Mouse (Mus musculus) gastrocnemius, postnatal 4 days (tissue): Measurements from ENCODE around the gene Sult6b2. TPM values are rescaled to one million over a fixed set of nuclear protein-coding genes. Genes with fewer than 3 reads are reported as not detected.
A peak's percentile ranks its signal among the peaks of the same experiment; 100 is the strongest.

Experiments
- DNase-seq, 2 experiments: peaks; one replicate each; pipeline ENCODE4 v3.0.0; 2021 to 2022; ENCODE audit warnings: low spot score in 2 of 2, mixed read lengths in 2 of 2
- long read RNA-seq, 2 experiments: library from polyadenylated mRNA; stranded (forward); transcript quantifications; one replicate each; pipeline ENCODE4 v2.0.0; 2021
- total RNA-seq, 2 experiments: library from RNA; stranded (reverse); gene quantifications; 2 replicates each; pipeline ENCODE4 v1.2.3; 2021

Gene Sult6b2
- total RNA-seq: not detected
- long read RNA-seq, experiment 1, partial matches to known transcripts: 0 of 1 reads
- long read RNA-seq, experiment 1, other reads (novel, unspliced or antisense): 1 of 1 reads
- long read RNA-seq, experiment 2: 0 reads

- no peak for DNase-seq
Measured at GRCm38 (mm10) chr6:142804402-142804801, at the start of gene Sult6b2. Gene Sult6b2 (minus strand): TSS chr6:142804502.

DNA sequence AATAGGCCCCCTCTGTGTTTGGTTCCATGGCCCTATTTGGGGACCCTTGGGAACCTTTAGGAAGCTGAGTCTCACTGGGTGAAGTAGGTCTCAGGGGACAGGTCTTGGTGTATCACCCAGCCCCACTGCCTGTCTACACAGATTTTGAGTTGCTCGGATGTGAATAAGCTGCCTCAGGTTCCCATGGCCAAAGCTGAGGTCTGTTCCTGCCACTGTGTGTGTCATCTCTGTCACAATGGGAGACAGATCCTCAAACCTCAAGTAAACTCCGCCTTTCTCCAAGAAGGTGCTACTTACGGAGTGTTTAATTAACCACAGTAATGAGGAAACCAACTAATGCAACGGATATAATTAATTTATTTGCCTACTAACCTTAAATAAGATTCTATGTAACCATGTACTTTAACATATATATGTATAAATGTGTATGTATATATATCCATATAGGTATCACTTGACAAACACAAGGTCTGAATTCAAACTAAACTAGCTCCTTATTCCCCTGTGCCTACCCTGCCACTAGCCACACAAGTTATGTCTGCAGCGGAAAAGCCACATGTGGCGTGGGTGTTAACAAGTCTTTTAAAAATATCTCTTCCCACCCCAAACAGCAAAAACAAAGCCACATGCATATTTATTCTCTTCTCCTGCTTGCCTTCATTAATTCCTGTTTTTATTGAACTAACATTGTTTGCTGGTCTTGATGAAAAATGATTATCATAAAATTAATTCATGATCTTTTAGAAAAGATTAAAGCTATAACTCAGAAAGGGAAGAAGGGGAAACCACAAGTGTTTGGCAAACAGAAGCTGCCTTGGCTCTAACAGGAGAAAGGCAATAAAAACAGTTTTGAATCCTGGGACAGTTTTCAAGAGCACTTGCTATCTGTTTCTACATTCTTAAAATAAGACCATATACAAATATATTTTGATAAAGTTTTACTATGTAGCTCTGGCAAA lies 48.4 kb upstream of the Sult6b2 start:
- no peak for DNase-seq

DNA sequence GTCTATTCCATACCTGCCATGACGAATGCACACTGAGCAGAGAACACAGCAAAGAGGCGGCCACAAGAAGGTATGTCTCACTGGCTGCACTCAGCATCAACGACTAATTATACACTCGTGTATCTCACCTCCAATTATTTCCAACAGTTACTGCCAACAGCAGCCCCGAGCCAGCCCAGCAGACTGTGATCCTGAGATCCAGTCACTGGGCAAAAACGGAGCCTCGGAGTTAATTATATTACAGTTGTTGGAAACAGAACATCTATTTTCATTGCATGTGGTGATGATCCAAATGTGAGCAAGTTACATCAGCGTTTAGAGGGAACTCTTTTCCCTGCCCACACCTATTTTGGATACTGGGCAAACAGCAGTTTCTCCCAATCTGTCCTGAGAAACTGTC lies 46.1 kb upstream of the Sult6b2 start:
- DNase-seq: no peak

- no peak for DNase-seq
Measured at GRCm38 (mm10) chr6:142849326-142849725, 45.0 kb upstream of the Sult6b2 start.

- no peak for DNase-seq
Measured at GRCm38 (mm10) chr6:142847914-142848674, 43.8 kb upstream of the Sult6b2 start.

DNA sequence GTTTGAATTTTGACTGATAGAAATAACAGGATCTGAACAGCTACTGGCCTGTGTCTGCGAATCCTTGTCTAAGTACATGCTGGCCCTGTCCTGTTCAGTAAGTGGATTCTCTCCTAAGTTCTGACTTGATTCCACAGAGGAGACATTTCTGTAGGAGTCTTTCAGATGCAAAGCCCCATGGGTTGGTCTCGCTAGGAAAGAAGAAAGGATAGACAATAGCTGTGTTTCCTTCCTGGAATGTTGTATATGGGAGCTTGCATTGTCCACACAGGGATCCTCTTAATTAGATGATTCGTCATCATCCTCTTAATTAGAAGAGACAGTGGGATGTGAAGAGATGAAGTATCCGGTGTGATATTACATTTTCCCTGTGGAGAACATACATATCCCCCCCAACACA lies 42.6 kb upstream of the Sult6b2 start:
- no peak for DNase-seq

GRCm38 (mm10) chr6:142845066-142845465 lies 40.8 kb upstream of the Sult6b2 start:
- no peak for DNase-seq

GRCm38 (mm10) chr6:142844061-142844460 lies 39.8 kb upstream of the Sult6b2 start:
- no peak for DNase-seq

DNA sequence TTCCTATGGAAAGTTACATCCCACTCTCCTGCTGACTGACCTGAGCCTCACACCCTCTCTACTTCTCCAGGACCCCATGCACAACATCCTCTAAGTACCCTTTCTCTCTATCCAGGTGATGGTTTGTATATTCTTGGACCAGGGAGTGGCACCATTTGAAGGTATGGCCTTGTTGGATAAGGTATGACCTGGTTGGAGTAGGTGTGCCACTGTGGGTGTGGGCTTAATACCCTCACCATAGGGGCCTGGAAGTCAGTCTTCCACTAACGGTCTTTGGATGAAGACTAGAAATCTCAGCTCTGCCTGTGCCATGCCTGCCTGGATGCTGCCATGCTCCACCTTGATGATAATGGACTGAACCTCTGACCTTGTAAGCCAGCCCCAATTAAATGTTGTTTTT lies 34.2 kb upstream of the Sult6b2 start:
- no peak for DNase-seq

- DNase-seq: no peak
Measured at GRCm38 (mm10) chr6:142837326-142837725, 33.0 kb upstream of the Sult6b2 start.

GRCm38 (mm10) chr6:142835726-142836125 lies 31.4 kb upstream of the Sult6b2 start:
- no peak for DNase-seq

DNA sequence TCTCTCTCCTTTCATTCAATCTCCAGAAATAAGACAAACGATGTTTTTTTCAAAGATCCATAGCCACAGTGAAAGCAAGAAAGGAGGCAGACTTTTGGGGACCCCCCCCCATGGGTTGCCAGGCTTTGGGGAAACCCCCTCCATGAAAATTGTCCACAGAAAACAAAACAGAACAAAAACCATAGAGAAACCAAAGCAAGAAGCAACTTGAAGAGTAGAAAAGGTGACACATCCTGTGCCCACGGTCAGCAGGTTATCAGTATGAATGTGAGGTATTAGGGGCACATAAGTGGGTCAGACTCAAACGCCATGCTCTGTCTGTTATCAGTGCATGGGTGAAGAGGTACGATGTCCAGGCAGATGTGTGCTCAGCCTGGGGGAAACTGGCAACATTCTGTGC lies 30.6 kb upstream of the Sult6b2 start:
- no peak for DNase-seq

DNA sequence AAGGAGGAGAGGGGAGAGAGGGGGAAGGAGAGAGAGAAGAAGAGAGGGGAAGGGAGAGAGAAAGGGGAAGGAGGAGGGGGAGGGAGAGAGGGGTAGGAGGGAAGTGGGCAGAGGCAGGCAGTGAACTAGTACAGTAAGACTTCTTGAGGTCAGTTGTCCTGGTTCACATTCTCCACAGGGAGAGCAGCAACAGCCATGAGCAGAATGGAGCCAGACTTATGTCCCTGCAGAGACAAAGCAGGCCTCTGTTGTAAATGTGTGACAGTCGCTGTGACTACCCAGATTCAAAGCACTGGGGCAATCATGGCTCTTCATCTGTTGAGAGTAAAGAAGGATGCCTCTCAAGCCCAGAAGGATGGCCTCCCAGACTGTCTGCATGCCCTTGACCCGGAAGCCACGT lies 27.4 kb upstream of the Sult6b2 start:
- no peak for DNase-seq

DNA sequence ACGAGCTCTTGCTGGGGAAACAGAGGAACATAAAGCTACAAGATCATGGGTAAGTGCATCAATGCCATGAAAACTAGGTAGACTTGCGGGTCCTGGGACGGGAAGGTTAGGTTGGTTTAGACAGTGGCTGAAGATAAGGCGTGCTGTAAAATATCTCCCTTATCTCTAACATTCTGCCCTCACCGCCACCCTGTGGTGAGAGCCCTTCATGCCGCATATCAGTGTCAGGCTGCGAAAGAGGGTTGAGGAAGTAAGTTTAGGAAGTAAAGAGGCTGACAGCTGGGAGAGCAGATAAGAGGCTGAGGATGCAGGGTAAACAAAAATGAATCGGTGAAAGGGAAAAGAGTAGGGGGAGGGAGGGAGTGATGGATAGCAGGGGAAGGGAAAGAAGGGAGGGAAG lies 26.9 kb upstream of the Sult6b2 start:
- DNase-seq: no peak

DNA sequence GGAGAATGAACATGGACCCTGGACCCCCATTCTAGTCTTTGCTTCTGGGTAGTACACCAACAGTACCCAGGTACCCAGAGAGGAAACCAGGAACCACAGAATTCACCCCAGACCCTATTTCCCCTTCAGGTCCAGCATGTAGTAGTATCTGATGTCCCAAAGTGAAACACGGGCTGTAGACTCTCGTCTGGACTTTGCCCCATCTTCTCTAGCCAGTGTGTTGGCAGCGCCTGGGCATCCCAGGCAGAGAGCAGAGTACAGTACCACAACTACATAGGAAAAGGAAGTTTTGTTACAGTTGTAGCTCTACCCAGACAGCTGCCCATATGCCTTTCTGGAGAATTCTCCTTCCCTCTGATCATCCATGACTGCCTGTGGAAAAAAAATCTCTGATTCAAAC lies 25.9 kb upstream of the Sult6b2 start:
- no peak for DNase-seq

- no peak for DNase-seq
Measured at GRCm38 (mm10) chr6:142825449-142825848, 21.1 kb upstream of the Sult6b2 start.

DNA sequence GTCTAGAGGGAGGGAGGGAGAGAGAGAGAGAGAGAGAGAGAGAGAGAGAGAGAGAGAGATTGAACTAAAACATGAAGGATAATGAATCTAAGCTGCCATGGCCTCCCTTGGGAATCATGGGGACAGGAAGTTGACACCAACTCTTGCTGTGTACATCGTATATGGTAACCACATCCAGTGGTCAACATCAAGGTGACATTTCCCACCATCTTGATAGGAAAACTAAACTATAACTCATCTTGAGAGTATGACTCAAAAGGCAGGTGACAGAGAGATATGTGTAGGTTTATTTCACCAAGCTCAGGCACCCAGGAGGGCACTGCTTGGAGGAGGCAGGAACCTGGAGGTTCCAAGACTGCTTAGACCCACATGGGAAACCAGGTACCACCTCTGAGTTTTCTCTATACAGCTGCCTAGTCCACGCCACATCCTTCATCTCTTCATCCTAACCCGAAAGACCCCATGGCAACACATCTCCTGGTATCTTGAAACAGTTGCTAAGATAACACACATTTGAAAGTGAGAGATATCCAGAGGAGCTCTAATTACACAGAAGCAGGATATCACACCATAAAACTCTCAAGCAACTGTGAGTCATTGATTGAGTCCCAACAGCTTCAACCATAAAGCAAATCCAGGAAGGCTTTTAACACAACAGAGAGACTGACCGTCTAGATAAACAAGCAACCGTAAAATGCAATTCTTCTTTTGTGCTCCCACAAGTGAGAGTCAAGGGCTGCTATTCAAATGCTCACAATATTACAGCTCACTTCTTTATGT lies 18.9 kb upstream of the Sult6b2 start:
- DNase-seq: no peak

DNA sequence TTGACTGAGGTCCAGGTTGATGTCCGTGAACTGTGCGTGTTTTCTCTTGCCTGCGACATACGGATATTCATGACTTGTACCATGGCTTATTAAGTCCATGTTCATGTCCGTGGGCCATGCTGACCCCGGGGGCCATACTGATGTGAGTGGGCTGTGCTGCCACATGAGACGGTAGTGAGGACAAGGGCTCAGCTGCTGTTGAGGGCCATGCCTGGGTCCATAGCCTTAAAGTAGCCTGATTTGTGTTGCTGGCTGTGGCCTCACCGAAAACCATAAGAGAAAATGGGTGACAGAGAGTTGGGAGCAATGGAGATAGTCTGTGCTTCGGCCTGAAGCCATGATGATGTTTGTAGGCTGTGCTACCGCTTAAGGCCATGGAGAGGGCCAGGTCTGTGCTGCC lies 14.0 kb upstream of the Sult6b2 start:
- no peak for DNase-seq

GRCm38 (mm10) chr6:142815513-142815912 lies 11.2 kb upstream of the Sult6b2 start:
- DNase-seq: no peak

DNA sequence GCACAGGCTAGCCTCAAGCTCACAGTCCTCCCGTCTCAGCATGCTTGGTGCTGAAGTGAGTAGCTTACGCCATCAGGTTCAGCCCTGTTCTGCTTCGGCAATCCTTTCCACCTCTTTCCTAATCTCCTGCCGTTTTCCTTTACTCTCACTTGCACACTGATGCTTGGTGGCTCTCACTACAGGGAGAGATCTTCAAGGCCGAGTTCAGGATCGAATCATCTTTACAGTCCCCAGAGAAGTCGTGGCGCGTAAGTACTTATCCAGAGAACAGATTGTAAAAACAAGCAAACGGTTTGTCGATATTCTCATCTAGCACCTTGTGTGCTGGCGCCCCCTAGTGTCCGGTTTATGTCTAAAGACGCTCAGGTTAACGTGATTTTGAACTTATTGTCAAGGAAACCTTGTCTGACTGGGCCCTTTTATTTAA lies 10.2 kb upstream of the Sult6b2 start:
- peak; percentile 53 to 81 for DNase-seq

DNA sequence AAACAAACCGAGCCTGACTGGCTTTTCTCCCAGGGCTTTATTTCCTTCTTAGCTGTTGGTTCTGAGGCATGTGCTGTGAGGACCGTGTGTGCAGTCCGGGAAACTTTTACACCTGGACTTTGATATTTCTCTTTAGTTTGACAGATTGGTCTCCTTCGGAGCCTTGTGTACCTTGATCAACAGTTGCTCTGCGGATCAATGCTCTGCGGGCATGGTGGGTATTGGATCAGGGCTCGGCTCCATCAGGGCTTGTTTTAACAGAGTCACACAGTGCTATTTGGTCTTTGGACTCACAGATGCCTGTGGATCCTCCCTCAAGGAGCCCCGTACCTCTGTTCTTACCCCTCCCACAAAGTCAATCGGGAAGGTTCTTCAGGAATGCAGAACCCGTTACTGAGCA lies 9.7 kb upstream of the Sult6b2 start:
- no peak for DNase-seq
